Comparison of ENCODE assay signal across 8 mouse cellular contexts in the genomic region with DNA sequence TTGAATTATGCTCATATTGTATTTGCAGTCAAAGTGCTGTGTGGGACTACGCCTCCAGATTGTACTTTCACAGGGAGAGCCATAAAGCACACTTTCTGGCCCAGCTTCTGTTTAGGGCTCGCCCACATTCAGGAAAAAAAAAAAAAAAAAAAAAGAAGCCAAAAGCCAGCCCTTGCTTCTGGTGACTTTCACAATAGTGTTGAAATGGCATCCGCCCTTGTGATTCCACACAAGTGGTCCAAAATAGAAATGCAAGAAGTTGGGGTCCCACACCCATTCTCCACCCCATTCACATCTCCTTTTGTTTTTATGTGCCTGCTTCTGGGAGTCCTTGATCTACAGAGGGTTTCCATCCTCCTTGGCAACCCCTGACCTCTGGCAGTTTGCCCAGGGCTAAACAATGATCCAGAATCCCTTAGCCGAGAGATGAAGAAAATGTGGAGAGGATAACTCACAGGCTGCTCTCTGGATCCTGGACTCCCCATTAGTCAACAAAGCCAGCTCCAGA.
DNase-seq lines count a peak whose midpoint lies in the region; ATAC-seq and TF ChIP-seq lines count a peak whose summit lies in the region.

No protein-coding gene starts in this region.

- H3K36me3 ChIP-seq in ES-E14 (ENCODE audit: control insufficient read depth, insufficient read depth, low read length, poor library complexity, severe bottlenecking) (no peaks in the 10 kb centered on the region), myocyte (ENCODE audit: control insufficient read depth, insufficient read depth) (no peaks in the 10 kb centered on the region)
- H3K36me3 ChIP-seq in hindbrain, embryonic 13.5 days, result no peaks in the 10 kb centered on the region

- no peaks in the 10 kb centered on the region for H3K9me3 ChIP-seq in ES-E14 (ENCODE audit: control insufficient read depth, insufficient read depth, low read depth, low read length)
- H3K9me3 ChIP-seq in hindbrain, embryonic 13.5 days, result no peaks in the 10 kb centered on the region; the same call in 1 of the 2 replicates

- H3K27ac ChIP-seq in ES-E14 (ENCODE audit: insufficient read depth, low read depth, low read length, poor library complexity, severe bottlenecking), result no peak overlapping the region
- H3K27ac ChIP-seq in hindbrain, embryonic 13.5 days, result peak overlapping the region; percentile 40; the same call in 1 of the 2 replicates

- H3K9ac ChIP-seq in ES-E14 (ENCODE audit: insufficient read depth, low read depth, low read length, poor library complexity, severe bottlenecking), result no peak overlapping the region
- no peak overlapping the region for H3K9ac ChIP-seq in hindbrain, embryonic 13.5 days

- DNase-seq in ES-E14 (ENCODE audit: low read depth, low spot score) (peak; percentile 71), adipocyte (ENCODE audit: low spot score) (peak; percentile 79)
- DNase-seq in gastrocnemius, postnatal 14 days, result peak; percentile 80
- peak; percentile 63 for DNase-seq in left cerebral cortex, postnatal 4 days

- H3K4me3 ChIP-seq in ES-E14 (ENCODE audit: insufficient read depth in 1 of 2, low read depth in 1 of 2, low read length in 2 of 2, poor library complexity in 1 of 2, severe bottlenecking in 1 of 2) (no peak overlapping the region), myocyte (no peak overlapping the region)
- no peak overlapping the region for H3K4me3 ChIP-seq in hindbrain, embryonic 13.5 days

- no peaks in the 10 kb centered on the region for H3K27me3 ChIP-seq in hindbrain, embryonic 13.5 days
- no peaks in the 10 kb centered on the region for H3K27me3 ChIP-seq in myocyte (ENCODE audit: control insufficient read depth, insufficient read depth, insufficient read length)

- intact Hi-C loops in gastrocnemius, postnatal 14 days (cut with DNase I; ENCODE audit: low total_unique reads), result no loop called here
- intact Hi-C loops in left cerebral cortex, postnatal 4 days (cut with DNase I), result no loop called here

- ATAC-seq in hindbrain, embryonic 13.5 days (ENCODE audit: low FRiP score), result no peak; the same call in 1 of the 2 replicates
- no peak for ATAC-seq in erythroid progenitor cell, adult 5-6 weeks (replicated peaks; ENCODE audit: low FRiP score, poor library complexity, severe bottlenecking)
- no peak for ATAC-seq in erythroblast, adult 5-6 weeks (replicated peaks; ENCODE audit: low FRiP score, poor library complexity, severe bottlenecking)

- no peaks in the 10 kb centered on the region for H3K79me2 ChIP-seq in myocyte (ENCODE audit: control insufficient read depth, insufficient read depth)

- no peak overlapping the region for H3ac ChIP-seq in myocyte (ENCODE audit: control insufficient read depth, insufficient read length)

- no peaks in the 10 kb centered on the region for H3K4me1 ChIP-seq in ES-E14 (ENCODE audit: control insufficient read depth in 2 of 2, insufficient read depth in 2 of 2, low read length in 2 of 2, poor library complexity in 1 of 2)
- H3K4me1 ChIP-seq in hindbrain, embryonic 13.5 days (replicated peaks), result peaks cover 18% of the 10 kb centered on the region; the same call in 1 of the 2 replicates

- no peak overlapping the region for H3K4me2 ChIP-seq in hindbrain, embryonic 13.5 days
- H3K4me2 ChIP-seq in myocyte (ENCODE audit: low read depth), result peak overlapping the region; percentile 32

- no peak for TF ChIP-seq POLR2A in myocyte (IDR thresholded peaks at IDR 0.05; ENCODE audit: insufficient read length, low read depth)

- 10% methylated on average over 4 of the region's 4 CpGs for WGBS in hindbrain, embryonic 13.5 days

- in situ Hi-C loops in ES-E14 (cut with MboI; ENCODE audit: low sequenced_read_pairs in 2 of 2, unreplicated experiment in 2 of 2), result no loop called here

TF ChIP-seq in ES-E14, 5 proteins besides CTCF, POLR2A, EP300 and RAD21:
- peak; percentile 95 for TF ChIP-seq ZNF384 (IDR thresholded peaks at IDR 0.05; ENCODE audit: low read depth, low read length)
- no peak for TF ChIP-seq CHD2 (IDR thresholded peaks at IDR 0.05; ENCODE audit: low read depth, low read length)

TF ChIP-seq in myocyte, 11 proteins besides CTCF, POLR2A, EP300 and RAD21:
- TF ChIP-seq USF1 (IDR thresholded peaks at IDR 0.05; ENCODE audit: low read depth) (no peak), CEBPB (IDR thresholded peaks at IDR 0.05; ENCODE audit: insufficient read depth, poor library complexity, severe bottlenecking) (0 out of 2 replicates have a peak, but pooled peaks have one; percentile 13)
